Mouse (Mus musculus) small intestine, adult 2 months (tissue): ENCODE measurements around the gene AL732309.1.

Experiments used
- CTCF ChIP-seq: fragments of 200-500 bp; IDR thresholded peaks from 2 replicates; pipeline ENCODE4 v1.5.1; 2012; ENCODE audit warnings: low read depth, mild to moderate bottlenecking, control low read depth, inconsistent platforms, low read length, moderate library complexity, mixed read lengths; ENCODE audit not compliant: insufficient replicate concordance, insufficient read length; ENCODE audit errors: extremely low read depth
- POLR2A ChIP-seq: fragments of 200-500 bp; IDR thresholded peaks from 2 replicates; pipeline ENCODE4 v1.6.1; 2012; ENCODE audit warnings: low read depth, mild to moderate bottlenecking, control low read depth, inconsistent platforms, low read length, moderate library complexity

DNA sequence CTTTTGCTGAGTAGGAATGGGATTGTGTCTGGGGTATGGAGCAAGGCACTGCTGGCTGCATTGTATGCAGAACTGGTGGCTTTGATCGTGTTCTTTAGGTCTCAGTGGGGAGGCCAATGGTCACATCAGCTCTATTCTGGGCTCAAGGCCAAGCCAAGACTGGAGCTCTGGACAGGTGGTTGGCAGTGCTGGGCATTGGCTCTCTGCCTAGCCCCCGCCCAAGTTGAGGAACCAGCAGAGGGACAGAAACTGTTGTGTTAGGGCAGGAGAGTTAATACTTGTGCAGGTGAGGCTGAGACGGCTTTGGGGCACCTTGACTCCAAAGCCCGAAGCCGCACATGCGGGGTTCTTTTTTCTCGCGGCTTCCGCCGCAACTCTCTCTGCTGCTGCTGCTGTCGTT is 43.0 kb upstream of the AL732309.1 start, which contains the start of gene Lrrc26:
- 0 out of 2 replicates have a peak, but pooled peaks have one; percentile 24 for TF ChIP-seq POLR2A
- no peak for TF ChIP-seq CTCF
